In genomic region chr1:74748643-74749271, GRCm38 (mm10) we compare ENCODE assay signal across 8 mouse cellular contexts. TPM values are rescaled to one million over a fixed set of nuclear protein-coding genes. Genes with fewer than 3 reads are reported as not detected.
DNase-seq lines count a peak whose midpoint lies in the region; ATAC-seq and TF ChIP-seq lines count a peak whose summit lies in the region.

Gene Prkag3, minus strand, starts transcription at chr1:74749221.

- peak within 1 kb of the TSS; percentile 13; the same call in 1 of the 2 replicates for H3K4me3 ChIP-seq in left cerebral cortex, adult 2 months
- peak within 1 kb of the TSS; percentile 19 for H3K4me3 ChIP-seq in limb, embryonic 14.5 days (replicated peaks; ENCODE audit: low read length)
- H3K4me3 ChIP-seq in midbrain, embryonic 14.5 days (replicated peaks; ENCODE audit: low read depth, low read length), result 0 out of 2 replicates have a peak within 1 kb of the TSS, but pooled peaks have one; percentile 0
- no peak within 1 kb of the TSS; the same call in 1 of the 2 replicates for H3K4me3 ChIP-seq in testis, adult 2 months (ENCODE audit: control insufficient read depth, low read depth, low read length)

- ATAC-seq in limb, embryonic 14.5 days (ENCODE audit: low FRiP score, low read depth), result peak; percentile 71
- no peak for ATAC-seq in midbrain, embryonic 14.5 days (ENCODE audit: low FRiP score, low TSS enrichment)

- H3K36me3 ChIP-seq in limb, embryonic 14.5 days (ENCODE audit: control insufficient read depth, insufficient read depth, low read length), result no peaks in the 10 kb centered on the region
- no peaks in the 10 kb centered on the region for H3K36me3 ChIP-seq in midbrain, embryonic 14.5 days (ENCODE audit: control insufficient read depth, insufficient read depth, low read length)
- no peaks in the 10 kb centered on the region for H3K36me3 ChIP-seq in testis, adult 2 months (ENCODE audit: control insufficient read depth, insufficient read depth, low read length)

- H3K4me1 ChIP-seq in limb, embryonic 14.5 days (ENCODE audit: control insufficient read depth, insufficient read depth, low read length), result peaks cover 5% of the 10 kb centered on the region
- H3K4me1 ChIP-seq in midbrain, embryonic 14.5 days (ENCODE audit: control insufficient read depth, insufficient read depth, low read length), result no peaks in the 10 kb centered on the region
- H3K4me1 ChIP-seq in testis, adult 2 months (ENCODE audit: control insufficient read depth, insufficient read depth, low read length), result peaks cover 7% of the 10 kb centered on the region; the same call in 1 of the 2 replicates

- TF ChIP-seq POLR2A in limb, embryonic 14.5 days (IDR thresholded peaks at IDR 0.05; ENCODE audit: borderline replicate concordance, extremely low read depth, insufficient read depth, insufficient read length), result no peak
- TF ChIP-seq POLR2A in testis, adult 2 months (IDR thresholded peaks at IDR 0.05; ENCODE audit: control insufficient read depth, low read depth, low read length), result no peak

- H3K27me3 ChIP-seq in limb, embryonic 14.5 days (ENCODE audit: control insufficient read depth, insufficient read depth, low read length), result peaks cover 6% of the 10 kb centered on the region
- no peaks in the 10 kb centered on the region for H3K27me3 ChIP-seq in midbrain, embryonic 14.5 days (ENCODE audit: control insufficient read depth, insufficient read depth, low read length)
- no peaks in the 10 kb centered on the region for H3K27me3 ChIP-seq in testis, adult 2 months (ENCODE audit: control insufficient read depth, insufficient read depth, low read length)

- peak; percentile 58 for TF ChIP-seq CTCF in left cerebral cortex, adult 2 months (IDR thresholded peaks at IDR 0.05)
- TF ChIP-seq CTCF in testis, adult 2 months (IDR thresholded peaks at IDR 0.05; ENCODE audit: control insufficient read depth, insufficient read depth, insufficient replicate concordance, low read depth, low read length), result peak; percentile 52; the same call in 1 of the 2 replicates

- 11% methylated on average over 30 of the region's 30 CpGs for WGBS in limb, embryonic 14.5 days
- WGBS in midbrain, embryonic 14.5 days, result 10% methylated on average over 30 of the region's 30 CpGs

- H3K9ac ChIP-seq in limb, embryonic 14.5 days (ENCODE audit: low read depth, low read length, severe bottlenecking), result no peak within 1 kb of the TSS
- no peak within 1 kb of the TSS for H3K9ac ChIP-seq in midbrain, embryonic 14.5 days (replicated peaks; ENCODE audit: low read length)

- DNase-seq in left cerebral cortex, adult 2 months (ENCODE audit: extremely low spot score in 1 of 2, low spot score in 2 of 2), result peak in 1 of 2 experiments; percentile 26
- DNase-seq in left cerebral cortex, adult 8-10 months (ENCODE audit: low spot score in 2 of 2), result no peak
- peak; percentile 21 to 53 for DNase-seq in cerebellum, postnatal 25 days
- DNase-seq in gastrocnemius, postnatal 10 days, result peak; percentile 86
- peak; percentile 34 for DNase-seq in induced T-regulatory cell, adult 2 months (ENCODE audit: low read depth)
- peak; percentile 31 for DNase-seq in limb, embryonic 14.5 days (ENCODE audit: low spot score)
- peak; percentile 56 for DNase-seq in midbrain, embryonic 14.5 days

- H3K27ac ChIP-seq in left cerebral cortex, adult 2 months, result no peak within 1 kb of the TSS
- H3K27ac ChIP-seq in limb, embryonic 14.5 days (replicated peaks; ENCODE audit: low read depth, low read length), result no peak within 1 kb of the TSS
- no peak within 1 kb of the TSS for H3K27ac ChIP-seq in midbrain, embryonic 14.5 days (replicated peaks; ENCODE audit: low read depth, low read length)
- peak within 1 kb of the TSS; percentile 55 for H3K27ac ChIP-seq in testis, adult 2 months (ENCODE audit: control insufficient read depth, insufficient read depth, low read depth, low read length)

- no peaks in the 10 kb centered on the region for H3K9me3 ChIP-seq in limb, embryonic 14.5 days (ENCODE audit: control insufficient read depth, low read length)
- no peaks in the 10 kb centered on the region for H3K9me3 ChIP-seq in midbrain, embryonic 14.5 days (ENCODE audit: control insufficient read depth, low read length)

- H3K4me2 ChIP-seq in limb, embryonic 14.5 days (replicated peaks; ENCODE audit: low read depth, low read length, severe bottlenecking), result peak within 1 kb of the TSS; percentile 37
- H3K4me2 ChIP-seq in midbrain, embryonic 14.5 days (ENCODE audit: low read length), result peak within 1 kb of the TSS; percentile 32

- intact Hi-C loops in left cerebral cortex, adult 2 months (cut with DNase I), result no loop called here

RNA-seq across cellular contexts. Expression of gene Prkag3, which starts in this region (rescaled TPM):
- total RNA-seq in left cerebral cortex, adult 2 months (2021), result not detected
- total RNA-seq in left cerebral cortex, adult 8-10 months (2022), result under 1 TPM; 0.13 to 0.64 (median 0.48) TPM
- 10 to 100 TPM; 64.7 to 66.7 TPM for total RNA-seq in gastrocnemius, postnatal 10 days (2021)
- 4.3 and 5.1 TPM in 2 replicates for polyA plus RNA-seq in limb, embryonic 14.5 days (2012; rRNA removed)
- 1.4 and 2.5 TPM in 2 replicates for polyA plus RNA-seq in limb, embryonic 14.5 days (2014; fragmentation: Nextera tagmentation; extraction: Ambion mirVana)
- not detected in 2 replicates for polyA plus RNA-seq in midbrain, embryonic 14.5 days (2014; fragmentation: Nextera tagmentation; extraction: Ambion mirVana)
- polyA plus RNA-seq in testis, adult 2 months (2012; rRNA removed), result 0.44 and 0.53 TPM in 2 replicates

Comparison
In these comparisons a context has a peak if more than half of its experiments do, and no peak if none do; other contexts are left out.
1. RNA of gene Prkag3 (total RNA-seq): 64.7 to 66.7 TPM in gastrocnemius, postnatal 10 days; 0.13 to 0.64 TPM in left cerebral cortex, adult 8-10 months and not detected in left cerebral cortex, adult 2 months; every median in the first group is over 10 times any median in the second.
2. Peak in DNase-seq, H3K4me3 ChIP-seq and H3K4me2 ChIP-seq in midbrain, embryonic 14.5 days; RNA of the gene not detected or under 1 TPM.
3. DNase-seq: peak in cerebellum, postnatal 25 days (2 of 2), gastrocnemius, postnatal 10 days (single experiment), induced T-regulatory cell, adult 2 months (single experiment) and limb, embryonic 14.5 days (single experiment); none in left cerebral cortex, adult 8-10 months (0 of 2).